Mouse (Mus musculus): ENCODE results near the gene Pla1a. TPM values are rescaled to one million over a fixed set of nuclear protein-coding genes. Genes with fewer than 3 reads are reported as not detected.

The Pla1a gene
- polyA plus RNA-seq, 1 experiment, result 1.6 TPM

DNA sequence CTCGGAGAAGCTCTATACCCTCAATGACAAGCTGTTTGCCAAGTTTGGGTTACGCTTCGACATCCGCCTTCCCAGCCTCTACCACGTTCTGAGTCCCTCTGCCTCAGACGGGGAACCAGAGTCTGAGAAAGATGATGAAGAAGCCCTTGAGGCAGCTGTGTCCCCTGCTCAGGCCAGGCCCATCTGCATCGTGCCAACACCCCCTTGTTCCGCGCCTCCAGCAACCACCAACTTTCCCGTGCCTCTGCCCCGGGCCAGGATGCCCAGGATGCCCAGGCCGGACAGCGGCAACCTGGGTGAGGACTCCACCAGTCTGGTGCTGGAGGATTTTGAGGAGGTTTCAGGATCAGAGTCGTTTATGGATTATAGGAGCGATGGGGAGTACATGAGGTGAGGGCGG is 59.0 kb downstream of the Pla1a start:
- WGBS, result 76% methylated on average over 16 of the region's 16 CpGs
- H3K4me3 ChIP-seq (replicated peaks; ENCODE audit: insufficient read depth, low read depth, low read length), result no peak overlapping the region
- H3K27ac ChIP-seq (ENCODE audit: insufficient read depth, low read length), result no peak overlapping the region
- no peak for DNase-seq
- peaks cover 4% of the 10 kb centered on the region for H3K4me1 ChIP-seq (ENCODE audit: control insufficient read depth, insufficient read depth, low read length)
- no peaks in the 10 kb centered on the region for H3K27me3 ChIP-seq (ENCODE audit: control insufficient read depth, insufficient read depth, low read length)
- TF ChIP-seq POLR2A (IDR thresholded peaks at IDR 0.05; ENCODE audit: borderline replicate concordance, insufficient read depth, low read length) (no peak), CTCF (IDR thresholded peaks at IDR 0.05; ENCODE audit: borderline replicate concordance, insufficient read depth, low read depth, low read length) (no peak)

DNA sequence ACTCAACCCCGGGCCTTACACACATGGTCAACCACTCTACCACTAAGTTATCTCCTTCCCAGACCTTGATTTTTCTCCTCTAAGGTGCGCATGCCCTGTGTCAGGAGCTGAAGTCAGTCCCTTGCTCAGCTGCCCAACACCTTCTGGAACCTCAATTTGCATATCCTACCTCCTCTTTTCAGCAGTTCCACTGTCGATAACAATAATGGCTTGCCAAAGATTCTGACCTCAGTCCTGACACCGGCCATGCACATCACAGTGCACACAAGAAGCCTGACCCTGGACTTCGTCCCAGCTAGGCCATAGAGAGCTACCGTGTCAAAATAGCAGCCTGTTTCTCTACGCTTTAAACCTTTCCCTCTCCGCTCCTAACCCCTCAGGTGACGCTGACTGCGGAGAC is 59.5 kb downstream of the Pla1a start:
- Histone ChIP-seq H3K27ac (ENCODE audit: insufficient read depth, low read length) (no peak overlapping the region), H3K4me1 (ENCODE audit: control insufficient read depth, insufficient read depth, low read length) (peaks cover 7% of the 10 kb centered on the region), H3K27me3 (ENCODE audit: control insufficient read depth, insufficient read depth, low read length) (no peaks in the 10 kb centered on the region), H3K4me3 (replicated peaks; ENCODE audit: insufficient read depth, low read depth, low read length) (no peak overlapping the region)
- no peak for DNase-seq
- 82% methylated on average over 10 of the region's 10 CpGs for WGBS
- TF ChIP-seq CTCF (IDR thresholded peaks at IDR 0.05; ENCODE audit: borderline replicate concordance, insufficient read depth, low read depth, low read length), result no peak
- no peak for TF ChIP-seq POLR2A (IDR thresholded peaks at IDR 0.05; ENCODE audit: borderline replicate concordance, insufficient read depth, low read length)

DNA sequence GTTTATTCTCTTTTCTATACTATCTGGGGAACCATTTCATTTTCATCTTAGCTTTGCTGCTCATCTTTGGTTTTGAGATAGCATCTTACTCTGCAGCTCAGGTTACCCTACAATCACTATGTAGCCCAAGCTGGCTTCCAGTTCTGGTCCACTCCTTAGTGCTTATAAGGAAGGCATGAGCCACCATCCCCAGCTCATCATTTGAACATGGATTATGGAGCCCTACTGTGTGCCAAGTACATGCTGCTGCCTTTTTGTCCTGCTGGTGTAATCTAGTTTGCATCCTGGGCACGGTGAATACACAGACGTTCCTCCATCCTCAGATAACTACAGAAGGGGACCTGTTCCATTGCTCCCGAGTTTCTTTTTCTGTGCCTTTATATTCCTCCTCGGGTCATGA is 60.1 kb downstream of the Pla1a start:
- 90% methylated on average over 4 of the region's 4 CpGs for WGBS
- DNase-seq, result no peak
- Histone ChIP-seq H3K4me3 (replicated peaks; ENCODE audit: insufficient read depth, low read depth, low read length) (no peak overlapping the region), H3K4me1 (ENCODE audit: control insufficient read depth, insufficient read depth, low read length) (peaks cover 8% of the 10 kb centered on the region), H3K27me3 (ENCODE audit: control insufficient read depth, insufficient read depth, low read length) (no peaks in the 10 kb centered on the region), H3K27ac (ENCODE audit: insufficient read depth, low read length) (no peak overlapping the region)
- TF ChIP-seq POLR2A (IDR thresholded peaks at IDR 0.05; ENCODE audit: borderline replicate concordance, insufficient read depth, low read length), result no peak
- no peak for TF ChIP-seq CTCF (IDR thresholded peaks at IDR 0.05; ENCODE audit: borderline replicate concordance, insufficient read depth, low read depth, low read length)

DNA sequence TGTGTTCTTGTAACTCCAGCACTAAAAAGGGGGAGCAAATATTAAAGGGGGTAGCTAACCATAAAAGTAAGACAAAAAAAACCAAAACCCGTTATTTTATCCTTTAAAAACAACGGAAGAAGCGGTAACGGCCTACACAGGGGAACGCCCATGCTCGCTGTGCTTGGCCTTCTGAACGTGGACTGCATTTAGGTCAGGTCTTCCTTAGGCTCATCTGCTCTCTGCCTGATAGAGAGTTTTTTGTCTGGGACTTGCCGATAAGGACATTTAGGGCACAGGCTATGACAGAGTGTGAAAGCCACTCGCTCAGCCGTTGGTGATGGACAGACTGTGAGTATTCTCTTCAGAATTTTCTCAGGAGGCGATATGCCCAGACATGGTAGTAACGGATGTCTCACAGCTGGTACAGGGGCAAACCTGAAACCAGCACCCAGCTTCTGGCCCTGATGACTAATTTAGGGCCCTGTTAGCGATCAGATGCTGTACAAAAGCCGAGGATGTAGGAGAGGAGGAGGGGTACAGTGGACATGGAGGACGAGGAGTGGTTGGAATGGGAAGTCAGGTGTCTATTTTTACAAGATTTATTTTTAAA is 61.1 kb downstream of the Pla1a start:
- TF ChIP-seq POLR2A (IDR thresholded peaks at IDR 0.05; ENCODE audit: borderline replicate concordance, insufficient read depth, low read length) (no peak), CTCF (IDR thresholded peaks at IDR 0.05; ENCODE audit: borderline replicate concordance, insufficient read depth, low read depth, low read length) (no peak)
- 93% methylated on average over 15 of the region's 15 CpGs for WGBS
- H3K4me3 ChIP-seq (replicated peaks; ENCODE audit: insufficient read depth, low read depth, low read length), result no peak overlapping the region
- no peak for DNase-seq
- no peaks in the 10 kb centered on the region for H3K27me3 ChIP-seq (ENCODE audit: control insufficient read depth, insufficient read depth, low read length)
- no peak overlapping the region for H3K27ac ChIP-seq (ENCODE audit: insufficient read depth, low read length)
- H3K4me1 ChIP-seq (ENCODE audit: control insufficient read depth, insufficient read depth, low read length), result peaks cover 8% of the 10 kb centered on the region

DNA sequence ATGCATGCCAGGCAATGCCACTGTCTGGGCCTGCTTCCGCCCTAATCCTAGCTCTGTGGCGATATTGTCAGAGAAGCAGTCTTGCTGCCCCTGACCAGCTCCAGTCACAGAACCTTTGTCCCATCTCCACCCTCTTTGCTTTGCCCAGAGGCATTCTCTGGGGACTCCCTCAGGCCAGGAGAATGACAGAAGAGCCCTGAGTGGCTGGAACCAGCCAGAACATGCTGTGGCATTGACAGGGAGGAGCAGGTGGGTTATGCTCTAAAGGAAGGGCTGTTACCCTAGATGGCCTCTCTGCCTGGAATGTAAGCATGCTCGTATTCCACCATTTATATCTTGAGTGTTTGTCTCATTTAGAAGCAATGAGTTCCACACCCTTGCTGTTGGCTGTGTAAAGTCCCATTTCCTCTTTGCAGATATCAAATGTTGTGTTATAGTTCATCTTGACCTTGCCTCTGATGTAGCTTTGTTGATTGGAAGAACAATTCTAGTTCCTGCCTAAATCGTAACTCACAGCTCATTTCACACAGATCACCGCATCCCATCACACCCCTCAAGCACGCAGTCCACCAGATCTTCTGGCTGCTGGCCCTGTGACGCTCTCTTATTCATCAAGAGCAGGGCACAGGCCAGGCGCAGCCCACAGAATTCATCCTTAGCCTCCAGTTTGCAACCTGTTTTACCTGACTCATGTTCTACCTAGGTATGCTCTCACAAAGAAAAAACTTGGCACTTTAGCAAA is 62.1 kb downstream of the Pla1a start:
- H3K4me1 ChIP-seq (ENCODE audit: control insufficient read depth, insufficient read depth, low read length), result peaks cover 8% of the 10 kb centered on the region
- H3K4me3 ChIP-seq (replicated peaks; ENCODE audit: insufficient read depth, low read depth, low read length), result no peak overlapping the region
- TF ChIP-seq CTCF (IDR thresholded peaks at IDR 0.05; ENCODE audit: borderline replicate concordance, insufficient read depth, low read depth, low read length) (no peak), POLR2A (IDR thresholded peaks at IDR 0.05; ENCODE audit: borderline replicate concordance, insufficient read depth, low read length) (no peak)
- no peak for DNase-seq
- no peaks in the 10 kb centered on the region for H3K27me3 ChIP-seq (ENCODE audit: control insufficient read depth, insufficient read depth, low read length)
- 68% methylated on average over 8 of the region's 8 CpGs for WGBS
- no peak overlapping the region for H3K27ac ChIP-seq (ENCODE audit: insufficient read depth, low read length)

DNA sequence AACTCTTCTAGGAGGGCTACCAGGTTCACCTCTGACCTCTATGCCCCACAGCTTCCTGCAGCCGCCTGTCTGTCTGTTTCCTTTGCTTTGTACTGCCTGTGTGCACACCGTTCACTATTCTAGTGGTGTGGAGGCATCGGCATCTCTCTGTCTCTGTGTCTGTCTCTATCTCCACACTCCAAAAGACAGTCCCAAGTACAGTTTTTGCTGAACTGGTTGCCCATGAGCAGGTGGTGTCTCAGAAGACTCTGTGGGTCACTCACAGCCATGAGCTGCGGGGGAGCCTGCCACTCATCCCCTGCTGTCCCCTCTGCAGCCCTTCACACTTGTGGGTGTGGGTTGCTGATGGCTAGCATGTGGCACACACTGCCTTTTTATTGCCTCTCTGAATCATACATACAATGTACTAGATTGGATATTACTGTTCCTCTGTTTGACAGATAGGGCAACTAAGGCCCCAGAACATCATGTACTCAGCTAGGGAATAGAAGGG is 62.9 kb downstream of the Pla1a start:
- 95% methylated on average over 4 of the region's 4 CpGs for WGBS

DNA sequence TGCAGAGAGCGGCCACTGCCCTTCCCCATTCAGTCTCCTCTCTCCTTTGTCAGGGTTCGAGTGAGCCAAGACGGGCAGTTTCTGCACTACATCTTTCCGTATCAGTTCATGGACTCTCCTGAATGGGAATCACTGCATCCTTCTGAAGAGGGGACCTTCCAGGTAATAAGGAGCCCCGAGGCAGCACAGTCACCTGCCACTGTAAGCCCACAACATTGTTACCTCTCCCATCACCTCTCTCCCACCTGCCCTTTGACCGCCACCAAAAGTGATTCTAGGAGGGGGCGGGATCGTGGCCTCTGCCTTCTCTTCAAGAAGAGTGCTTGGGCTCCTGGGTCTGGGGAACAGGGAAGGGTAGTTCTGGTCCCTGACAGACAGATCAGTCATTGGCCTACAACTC is 63.5 kb downstream of the Pla1a start:
- TF ChIP-seq CTCF (IDR thresholded peaks at IDR 0.05; ENCODE audit: borderline replicate concordance, insufficient read depth, low read depth, low read length), result no peak
- no peak for TF ChIP-seq POLR2A (IDR thresholded peaks at IDR 0.05; ENCODE audit: borderline replicate concordance, insufficient read depth, low read length)
- Histone ChIP-seq H3K4me1 (ENCODE audit: control insufficient read depth, insufficient read depth, low read length) (peaks cover 8% of the 10 kb centered on the region), H3K27me3 (ENCODE audit: control insufficient read depth, insufficient read depth, low read length) (no peaks in the 10 kb centered on the region), H3K4me3 (replicated peaks; ENCODE audit: insufficient read depth, low read depth, low read length) (no peak overlapping the region), H3K27ac (ENCODE audit: insufficient read depth, low read length) (no peak overlapping the region)
- 94% methylated on average over 8 of the region's 8 CpGs for WGBS
- no peak for DNase-seq

More for the DNA sequence above, 62.9 kb downstream of the Pla1a start:
- TF ChIP-seq POLR2A (IDR thresholded peaks at IDR 0.05; ENCODE audit: borderline replicate concordance, insufficient read depth, low read length) (no peak), CTCF (IDR thresholded peaks at IDR 0.05; ENCODE audit: borderline replicate concordance, insufficient read depth, low read depth, low read length) (no peak)
- no peak for DNase-seq
- Histone ChIP-seq H3K4me3 (replicated peaks; ENCODE audit: insufficient read depth, low read depth, low read length) (no peak overlapping the region), H3K27me3 (ENCODE audit: control insufficient read depth, insufficient read depth, low read length) (no peaks in the 10 kb centered on the region), H3K27ac (ENCODE audit: insufficient read depth, low read length) (no peak overlapping the region), H3K4me1 (ENCODE audit: control insufficient read depth, insufficient read depth, low read length) (peaks cover 8% of the 10 kb centered on the region)

DNA sequence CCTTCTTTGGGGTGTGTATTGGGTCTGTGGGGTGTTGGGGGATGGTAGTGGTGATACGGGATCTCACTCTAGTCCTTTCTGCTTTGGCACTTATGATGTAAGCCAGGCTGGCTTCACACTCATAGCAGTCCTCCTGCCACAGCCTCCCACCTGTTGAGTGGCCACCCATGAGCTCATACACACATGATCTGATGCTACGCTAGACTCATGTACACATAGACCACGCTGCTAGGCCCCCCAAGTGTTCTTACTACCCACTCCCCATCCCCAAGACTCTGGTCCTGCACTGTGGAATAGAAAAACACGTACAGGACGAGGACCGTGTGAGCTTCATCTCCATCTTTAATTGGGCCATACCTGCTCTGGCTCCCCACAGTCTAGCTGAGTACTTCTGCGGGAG is 63.9 kb downstream of the Pla1a start:
- Histone ChIP-seq H3K4me1 (ENCODE audit: control insufficient read depth, insufficient read depth, low read length) (peaks cover 8% of the 10 kb centered on the region), H3K27me3 (ENCODE audit: control insufficient read depth, insufficient read depth, low read length) (no peaks in the 10 kb centered on the region), H3K27ac (ENCODE audit: insufficient read depth, low read length) (no peak overlapping the region), H3K4me3 (replicated peaks; ENCODE audit: insufficient read depth, low read depth, low read length) (no peak overlapping the region)
- WGBS, result 80% methylated on average over 7 of the region's 7 CpGs
- no peak for DNase-seq
- TF ChIP-seq CTCF (IDR thresholded peaks at IDR 0.05; ENCODE audit: borderline replicate concordance, insufficient read depth, low read depth, low read length) (no peak), POLR2A (IDR thresholded peaks at IDR 0.05; ENCODE audit: borderline replicate concordance, insufficient read depth, low read length) (no peak)

Measured in cerebellum, adult 2 months (tissue).